12 mouse cellular contexts compared by ENCODE assay signal in genomic region chr9:49606717-49607116, GRCm38 (mm10).
DNase-seq lines count a peak whose midpoint lies in the region; ATAC-seq lines count a peak whose summit lies in the region.
"Had no signal": no experiment of that assay in that cellular context is flagged by ENCODE, and none has a peak within 500 bp of the region (broad histone marks: within the 10 kb centered on the region; RNA-seq: fewer than 3 reads in every experiment).

No protein-coding gene starts in this region.

- H3K4me3 ChIP-seq in heart, embryonic 14.5 days (ENCODE audit: control insufficient read depth in 1 of 2, insufficient read depth in 1 of 2, low read depth in 1 of 2, low read length in 2 of 2): no peak overlapping the region
- no peak overlapping the region for H3K4me3 ChIP-seq in forebrain, embryonic 16.5 days (replicated peaks; ENCODE audit: low read length)
- no peak overlapping the region for H3K4me3 ChIP-seq in hindbrain, embryonic 16.5 days (ENCODE audit: low read length)
- H3K4me3 ChIP-seq in neural tube, embryonic 13.5 days: no peak overlapping the region
- H3K4me3 ChIP-seq: liver, embryonic 12.5 days; lung, embryonic 15.5 days had no signal

- no peaks in the 10 kb centered on the region for H3K27me3 ChIP-seq in heart, embryonic 14.5 days (ENCODE audit: control insufficient read depth, insufficient read depth, low read length)
- H3K27me3 ChIP-seq in forebrain, embryonic 16.5 days (replicated peaks; ENCODE audit: control insufficient read depth, insufficient read depth, low read length): no peaks in the 10 kb centered on the region
- no peaks in the 10 kb centered on the region for H3K27me3 ChIP-seq in hindbrain, embryonic 16.5 days (replicated peaks; ENCODE audit: control insufficient read depth, insufficient read depth, low read length)
- H3K27me3 ChIP-seq in neural tube, embryonic 13.5 days: no peaks in the 10 kb centered on the region
- H3K27me3 ChIP-seq: liver, embryonic 12.5 days; lung, embryonic 15.5 days had no signal

- H3K27ac ChIP-seq in heart, embryonic 14.5 days (replicated peaks in 1 of 2; ENCODE audit: control insufficient read depth in 1 of 2, insufficient read depth in 1 of 2, low read depth in 2 of 2, low read length in 2 of 2): no peak overlapping the region; a peak in 1 of 4 replicates
- peak overlapping the region; percentile 21; the same call in 1 of the 2 replicates for H3K27ac ChIP-seq in forebrain, embryonic 16.5 days (ENCODE audit: low read length)
- H3K27ac ChIP-seq in hindbrain, embryonic 16.5 days (ENCODE audit: low read depth, low read length): no peak overlapping the region; the same call in 1 of the 2 replicates
- peak overlapping the region; percentile 79 for H3K27ac ChIP-seq in neural tube, embryonic 13.5 days (replicated peaks)
- H3K27ac ChIP-seq: heart, embryonic 10.5 days; liver, embryonic 12.5 days; lung, embryonic 15.5 days had no signal

- H3K36me3 ChIP-seq in heart, embryonic 14.5 days (ENCODE audit: control insufficient read depth, insufficient read depth, low read length): no peaks in the 10 kb centered on the region
- H3K36me3 ChIP-seq in forebrain, embryonic 16.5 days (ENCODE audit: control insufficient read depth, insufficient read depth): no peaks in the 10 kb centered on the region
- H3K36me3 ChIP-seq in hindbrain, embryonic 16.5 days (ENCODE audit: control insufficient read depth, insufficient read depth, low read length): no peaks in the 10 kb centered on the region
- peaks cover 3% of the 10 kb centered on the region for H3K36me3 ChIP-seq in neural tube, embryonic 13.5 days
- H3K36me3 ChIP-seq: heart, embryonic 10.5 days; liver, embryonic 12.5 days; lung, embryonic 15.5 days had no signal

- ATAC-seq in heart, embryonic 14.5 days (ENCODE audit: insufficient number of reproducible peaks, insufficient read depth, low FRiP score, low read depth): no peak
- ATAC-seq in forebrain, embryonic 16.5 days: peak; percentile 38; the same call in 1 of the 2 replicates
- no peak for ATAC-seq in hindbrain, embryonic 16.5 days
- peak; percentile 61; the same call in 1 of the 2 replicates for ATAC-seq in neural tube, embryonic 13.5 days (ENCODE audit: low read depth)
- ATAC-seq: liver, embryonic 12.5 days had no signal

- no peak overlapping the region for H3K9ac ChIP-seq in heart, embryonic 14.5 days (ENCODE audit: low read length)
- no peak overlapping the region for H3K9ac ChIP-seq in forebrain, embryonic 16.5 days (replicated peaks; ENCODE audit: low read depth, low read length)
- no peak overlapping the region for H3K9ac ChIP-seq in hindbrain, embryonic 16.5 days (ENCODE audit: low read depth, low read length)
- peak overlapping the region; percentile 34; the same call in 1 of the 2 replicates for H3K9ac ChIP-seq in neural tube, embryonic 13.5 days
- H3K9ac ChIP-seq: liver, embryonic 12.5 days; lung, embryonic 15.5 days had no signal

- H3K4me2 ChIP-seq in heart, embryonic 14.5 days (ENCODE audit: low read length): peak overlapping the region; percentile 32; the same call in 1 of the 2 replicates
- 0 out of 2 replicates have a peak overlapping the region, but pooled peaks have one; percentile 2 for H3K4me2 ChIP-seq in forebrain, embryonic 16.5 days (ENCODE audit: low read length)
- peak overlapping the region; percentile 0; the same call in 1 of the 2 replicates for H3K4me2 ChIP-seq in hindbrain, embryonic 16.5 days (ENCODE audit: low read length)
- H3K4me2 ChIP-seq in neural tube, embryonic 13.5 days: peak overlapping the region; percentile 31
- H3K4me2 ChIP-seq: liver, embryonic 12.5 days; lung, embryonic 15.5 days had no signal

- H3K9me3 ChIP-seq in heart, embryonic 14.5 days (ENCODE audit: control insufficient read depth, low read length): no peaks in the 10 kb centered on the region
- no peaks in the 10 kb centered on the region for H3K9me3 ChIP-seq in forebrain, embryonic 16.5 days (ENCODE audit: control insufficient read depth, low read length)
- H3K9me3 ChIP-seq in hindbrain, embryonic 16.5 days (ENCODE audit: control insufficient read depth, low read length): no peaks in the 10 kb centered on the region
- no peaks in the 10 kb centered on the region for H3K9me3 ChIP-seq in neural tube, embryonic 13.5 days
- H3K9me3 ChIP-seq: heart, embryonic 10.5 days; liver, embryonic 12.5 days; lung, embryonic 15.5 days had no signal

- H3K4me1 ChIP-seq in heart, embryonic 14.5 days (ENCODE audit: control insufficient read depth in 2 of 2, insufficient read depth in 2 of 2, low read length in 2 of 2): peaks cover 10 to 27% of the 10 kb centered on the region in 2 experiments
- H3K4me1 ChIP-seq in forebrain, embryonic 16.5 days (replicated peaks; ENCODE audit: control insufficient read depth, insufficient read depth, low read length): peaks cover 19% of the 10 kb centered on the region
- H3K4me1 ChIP-seq in hindbrain, embryonic 16.5 days (ENCODE audit: control insufficient read depth, insufficient read depth, low read depth, low read length): peaks cover 30% of the 10 kb centered on the region
- H3K4me1 ChIP-seq in neural tube, embryonic 13.5 days (replicated peaks): peaks cover 51% of the 10 kb centered on the region
- H3K4me1 ChIP-seq: liver, embryonic 12.5 days; lung, embryonic 15.5 days had no signal

- WGBS in heart, embryonic 14.5 days: 38% methylated on average over 2 of the region's 2 CpGs
- WGBS in forebrain, embryonic 16.5 days: 15% methylated on average over 2 of the region's 2 CpGs
- 11% methylated on average over 2 of the region's 2 CpGs for WGBS in hindbrain, embryonic 16.5 days
- WGBS in neural tube, embryonic 13.5 days: 9% methylated on average over 2 of the region's 2 CpGs

- DNase-seq in heart, adult 8-10 months (ENCODE audit: low spot score): no peak
- no peak for DNase-seq in spleen, postnatal 4 days (ENCODE audit: low spot score in 2 of 2)
- no peak for DNase-seq in embryo, embryonic 9.5 days (ENCODE audit: extremely low spot score)
- DNase-seq: cerebellum, adult 11 months; thymus, postnatal 36 days had no signal

Comparison
In these comparisons a context has a peak if more than half of its experiments do, and no peak if none do; other contexts are left out.
1. ATAC-seq: peak in forebrain, embryonic 16.5 days (single experiment) and neural tube, embryonic 13.5 days (single experiment); none in heart, embryonic 14.5 days (single experiment) and hindbrain, embryonic 16.5 days (single experiment).
2. H3K27ac ChIP-seq: peak in forebrain, embryonic 16.5 days (single experiment) and neural tube, embryonic 13.5 days (single experiment); none in heart, embryonic 14.5 days (0 of 2) and hindbrain, embryonic 16.5 days (single experiment).
3. Peak in every context shown above with its lines, with median percentiles within 50 percentile points of each other: H3K4me2 ChIP-seq.